Mouse (Mus musculus): Measurements from ENCODE around the gene Sec24a.

- TF ChIP-seq CTCF (IDR thresholded peaks at IDR 0.05) (no peak), EP300 (IDR thresholded peaks at IDR 0.05) (no peak)
Measured at GRCm38 (mm10) chr11:51675386-51675785, 88.0 kb downstream of the Sec24a start.

Measured in lung, postnatal 0 days (tissue).